Mouse (Mus musculus) neural tube, embryonic 15.5 days (tissue): ENCODE measurements at regions not wholly inside any gene's neighbourhood (a gene's known extent, or its start where the extent isn't known, plus 50 kb on each side); places are given as distances from the start of the nearest gene placed in this dataset.

Source experiments
- ATAC-seq: fragments of 200-750 bp; cut with Nextera tagmentation; 2 replicates; pipeline ENCODE4 v1.8.0; 2017; ENCODE audit warnings: mild to moderate bottlenecking, moderate TSS enrichment, moderate library complexity; ENCODE audit not compliant: low FRiP score
- H3K27ac ChIP-seq: fragments of 300-500 bp; sonication (generic); replicated peaks from 2 replicates; pipeline ENCODE4 v1.5.1; 2015; ENCODE audit warnings: mild to moderate bottlenecking, inconsistent platforms
- H3K27me3 ChIP-seq: fragments of 300-500 bp; sonication (generic); replicated peaks from 2 replicates; pipeline ENCODE4 v1.6.1; 2015; ENCODE audit warnings: inconsistent platforms
- H3K36me3 ChIP-seq: fragments of 300-500 bp; sonication (generic); 2 replicates; pipeline ENCODE4 v1.6.1; 2015; ENCODE audit warnings: inconsistent platforms
- H3K4me1 ChIP-seq: fragments of 300-500 bp; sonication (generic); 2 replicates; pipeline ENCODE4 v1.6.1; 2015; ENCODE audit warnings: inconsistent platforms
- H3K4me2 ChIP-seq: fragments of 300-500 bp; sonication (generic); 2 replicates; pipeline ENCODE4 v1.6.1; 2015; ENCODE audit warnings: inconsistent platforms, mild to moderate bottlenecking, moderate library complexity
- H3K4me3 ChIP-seq: fragments of 300-500 bp; sonication (generic); replicated peaks from 2 replicates; pipeline ENCODE4 v1.5.1; 2015; ENCODE audit warnings: mild to moderate bottlenecking, inconsistent platforms
- H3K9ac ChIP-seq: fragments of 300-500 bp; sonication (generic); replicated peaks from 2 replicates; pipeline ENCODE4 v1.6.1; 2015; ENCODE audit warnings: mild to moderate bottlenecking, inconsistent platforms
- H3K9me3 ChIP-seq: fragments of 300-500 bp; sonication (generic); replicated peaks from 2 replicates; pipeline ENCODE4 v1.6.1; 2016; ENCODE audit warnings: inconsistent platforms
- WGBS: fragments of 180-500 bp; shearing (Covaris S2); methylation state at CpG from one replicate; pipeline ENCODE4 v1.1.7; 2015; ENCODE audit warnings: mixed read lengths; 5-methylcytosine and 5-hydroxymethylcytosine counted together

DNA sequence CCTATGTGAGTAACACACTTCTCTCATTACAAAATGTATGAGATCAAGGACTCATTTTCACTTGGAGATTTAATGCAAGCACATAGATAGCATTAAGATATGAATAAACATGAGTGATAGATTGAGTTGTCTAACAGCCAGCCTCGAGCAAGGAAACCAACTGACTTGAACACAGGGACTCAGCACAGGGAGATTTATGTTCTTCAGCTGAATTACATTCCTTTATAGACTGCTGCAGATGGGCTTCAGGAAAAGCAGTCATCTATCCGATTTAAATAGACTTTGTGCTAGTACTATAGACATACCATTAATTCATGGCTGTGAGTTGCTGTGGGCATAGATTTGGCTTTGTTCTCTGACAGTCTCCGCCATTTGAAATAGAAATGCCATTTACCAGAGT is 661.9 kb downstream of the Cenpc1 start:
- no peaks in the 10 kb centered on the region for H3K9me3 ChIP-seq
- no peaks in the 10 kb centered on the region for H3K36me3 ChIP-seq
- H3K27me3 ChIP-seq, result no peaks in the 10 kb centered on the region
- 0 out of 2 replicates have a peak, but pooled peaks have one; percentile 55 for ATAC-seq
- no peak overlapping the region for H3K27ac ChIP-seq
- no peak overlapping the region for H3K4me3 ChIP-seq
- H3K4me1 ChIP-seq, result no peaks in the 10 kb centered on the region
- H3K9ac ChIP-seq, result no peak overlapping the region
- H3K4me2 ChIP-seq, result no peak overlapping the region
- WGBS, result 22% methylated on average over 3 of the region's 3 CpGs

DNA sequence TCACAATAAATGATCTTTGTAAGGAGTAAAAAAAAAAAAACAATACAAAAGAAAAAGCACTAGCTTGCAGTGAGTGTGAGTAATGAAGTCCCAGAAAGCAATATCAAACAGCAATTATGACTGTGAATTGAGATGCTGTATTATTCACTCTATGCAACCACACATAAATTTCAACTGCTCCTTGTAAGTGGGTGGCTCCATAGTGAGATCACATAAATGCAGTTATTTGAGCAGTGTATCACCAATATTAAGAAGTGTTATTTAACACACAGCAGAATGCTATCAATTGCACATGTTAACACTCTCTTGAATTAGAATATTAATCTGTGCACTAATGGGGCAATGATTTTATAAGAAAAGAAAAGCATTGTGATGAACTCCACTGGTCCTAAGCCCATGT is 705.0 kb downstream of the Cenpc1 start:
- Histone ChIP-seq H3K9ac (no peak overlapping the region), H3K9me3 (no peaks in the 10 kb centered on the region), H3K27ac (no peak overlapping the region), H3K27me3 (no peaks in the 10 kb centered on the region), H3K4me1 (no peaks in the 10 kb centered on the region), H3K4me3 (no peak overlapping the region), H3K4me2 (no peak overlapping the region), H3K36me3 (no peaks in the 10 kb centered on the region)
- ATAC-seq, result no peak

DNA sequence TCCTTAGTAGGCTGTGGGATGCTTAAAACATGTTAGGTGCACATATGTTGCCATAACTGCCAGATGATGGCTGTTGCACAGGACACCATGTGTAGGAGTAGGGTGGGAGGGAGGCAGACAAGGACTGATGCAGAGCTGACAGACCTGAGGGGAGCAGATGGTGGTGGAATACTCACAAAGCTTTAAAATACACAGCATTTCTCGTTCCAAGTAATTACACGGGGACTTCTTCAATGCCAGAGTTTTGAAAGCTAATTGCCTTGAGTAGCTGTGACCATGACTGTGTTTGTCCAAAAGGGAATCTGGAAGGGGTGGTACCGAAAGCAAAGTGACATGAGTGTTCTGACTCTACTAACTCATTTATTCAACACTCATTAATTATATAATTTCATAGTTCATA is 718.6 kb downstream of the Cenpc1 start:
- WGBS, result 27% methylated on average over 3 of the region's 3 CpGs
- ATAC-seq, result no peak

DNA sequence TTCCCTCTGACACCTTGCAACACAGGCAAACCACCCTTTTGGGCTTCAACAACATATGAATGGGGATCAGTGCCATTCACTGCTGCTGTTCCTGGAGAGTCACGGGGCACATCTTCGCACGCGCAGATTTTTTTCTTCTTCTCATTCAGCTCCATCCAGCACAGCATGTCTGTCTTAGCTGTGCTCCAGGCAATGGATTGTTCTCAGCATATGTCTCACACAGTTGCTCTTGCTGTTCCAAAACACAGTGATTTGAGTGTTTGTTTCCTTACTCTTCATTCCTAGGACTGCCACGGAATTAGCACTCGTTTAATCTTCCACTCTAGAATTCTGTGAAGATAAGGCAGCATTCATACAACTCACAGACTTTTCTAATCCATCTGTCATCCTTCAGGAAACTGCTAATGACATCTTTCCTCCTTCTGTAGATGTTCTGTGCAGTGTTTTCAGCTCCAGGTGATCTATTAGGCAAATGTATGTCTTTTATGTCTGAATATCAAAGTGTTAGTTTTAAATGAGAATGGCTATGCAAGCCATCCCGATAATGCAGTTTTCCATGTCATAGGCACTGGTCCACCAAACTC is 719.2 kb downstream of the Cenpc1 start:
- no peak overlapping the region for H3K4me2 ChIP-seq
- no peak for ATAC-seq
- WGBS, result 75% methylated on average over 7 of the region's 7 CpGs
- no peaks in the 10 kb centered on the region for H3K36me3 ChIP-seq
- H3K27me3 ChIP-seq, result no peaks in the 10 kb centered on the region
- peaks cover 4% of the 10 kb centered on the region; the same call in 1 of the 2 replicates for H3K4me1 ChIP-seq
- H3K9ac ChIP-seq, result no peak overlapping the region
- H3K4me3 ChIP-seq, result no peak overlapping the region
- H3K27ac ChIP-seq, result no peak overlapping the region
- H3K9me3 ChIP-seq, result no peaks in the 10 kb centered on the region

More for the DNA sequence above, 718.6 kb downstream of the Cenpc1 start:
- Histone ChIP-seq H3K27me3 (no peaks in the 10 kb centered on the region), H3K4me3 (no peak overlapping the region), H3K36me3 (no peaks in the 10 kb centered on the region), H3K9ac (no peak overlapping the region), H3K4me1 (no peaks in the 10 kb centered on the region), H3K9me3 (no peaks in the 10 kb centered on the region), H3K27ac (no peak overlapping the region), H3K4me2 (no peak overlapping the region)

DNA sequence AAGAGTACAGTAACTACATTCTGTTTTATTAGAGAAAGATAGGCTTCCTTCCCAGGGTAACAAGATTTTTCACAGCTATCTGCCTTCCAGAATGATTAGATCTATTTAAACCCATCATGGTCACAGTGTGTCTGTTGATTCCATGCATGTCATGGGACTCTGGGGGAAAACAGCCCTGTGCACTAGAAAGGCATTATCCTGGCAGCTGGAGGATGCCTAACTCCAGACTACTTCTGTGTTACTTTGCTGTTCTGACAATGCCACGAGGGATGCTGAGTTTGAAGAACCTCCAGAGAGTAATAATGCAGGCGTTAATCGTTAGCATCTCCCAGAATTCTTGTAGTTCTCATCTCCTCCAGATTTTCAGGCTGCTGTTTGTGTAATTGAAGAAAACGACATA is 724.0 kb downstream of the Cenpc1 start:
- H3K27me3 ChIP-seq, result no peaks in the 10 kb centered on the region
- no peak overlapping the region for H3K4me3 ChIP-seq
- no peaks in the 10 kb centered on the region for H3K36me3 ChIP-seq
- 28% methylated on average over 4 of the region's 4 CpGs for WGBS
- H3K4me2 ChIP-seq, result no peak overlapping the region
- H3K9ac ChIP-seq, result no peak overlapping the region
- H3K27ac ChIP-seq, result no peak overlapping the region
- peak; percentile 84 for ATAC-seq
- peaks cover 10% of the 10 kb centered on the region for H3K4me1 ChIP-seq
- no peaks in the 10 kb centered on the region for H3K9me3 ChIP-seq

DNA sequence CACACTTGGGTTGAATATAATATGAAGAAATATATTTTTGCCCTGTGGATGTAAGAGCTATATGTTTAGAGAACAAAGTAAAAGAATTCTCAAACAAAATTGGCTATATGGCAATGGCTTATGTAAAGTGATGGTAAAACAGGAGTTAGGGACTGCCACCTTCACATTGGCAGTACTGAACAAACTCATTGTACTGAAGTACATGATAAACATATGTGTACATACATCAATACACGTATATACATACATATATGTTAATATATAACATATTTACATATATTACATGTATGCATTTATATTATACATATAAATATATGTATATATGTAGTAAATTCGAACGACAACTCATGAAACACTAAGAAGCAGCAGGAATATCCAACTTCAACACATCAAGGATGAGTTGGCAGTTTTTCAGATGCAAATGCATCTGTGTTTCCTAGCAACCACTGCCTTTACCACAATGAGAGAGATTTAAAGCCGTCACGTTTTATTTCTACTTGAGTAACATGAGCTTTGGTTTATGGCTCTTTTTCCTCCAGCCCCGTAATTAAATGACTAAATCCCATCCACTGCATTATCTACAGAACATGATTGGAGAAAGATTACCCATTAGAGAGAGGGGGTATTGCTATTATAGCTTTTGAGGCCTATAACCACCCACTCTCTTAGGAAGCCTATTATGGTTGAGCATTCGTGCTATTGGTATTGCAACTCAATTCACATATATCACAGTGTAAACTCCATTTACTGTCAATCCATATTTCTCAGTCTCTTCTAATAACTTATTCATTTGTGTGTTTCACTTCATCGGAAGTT is 727.5 kb downstream of the Cenpc1 start:
- Histone ChIP-seq H3K4me2 (no peak overlapping the region), H3K4me3 (no peak overlapping the region), H3K36me3 (no peaks in the 10 kb centered on the region), H3K27me3 (no peaks in the 10 kb centered on the region), H3K4me1 (peaks cover 10% of the 10 kb centered on the region), H3K9me3 (no peaks in the 10 kb centered on the region), H3K27ac (no peak overlapping the region), H3K9ac (no peak overlapping the region)
- WGBS, result 25% methylated on average over 8 of the region's 8 CpGs
- peak; percentile 58; the same call in 1 of the 2 replicates for ATAC-seq

DNA sequence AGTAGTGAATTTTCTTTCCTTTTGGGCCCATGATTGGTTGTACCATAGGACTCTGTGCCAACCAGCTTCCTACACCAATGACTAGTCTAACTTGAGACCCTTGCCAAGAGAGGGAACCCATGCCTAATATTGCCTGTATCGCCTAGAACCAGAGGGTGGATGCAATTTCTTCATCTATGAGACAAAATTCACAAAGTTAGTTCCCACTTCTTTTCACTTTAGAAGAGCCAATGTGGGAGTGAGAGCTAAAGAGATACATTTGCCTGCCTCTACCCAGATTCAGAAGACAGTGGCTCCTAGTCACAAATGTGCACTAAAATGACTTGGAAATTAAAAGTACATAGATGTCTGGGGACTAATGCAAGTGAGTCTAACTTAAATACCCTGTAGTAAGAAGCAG is 728.4 kb downstream of the Cenpc1 start:
- H3K36me3 ChIP-seq, result no peaks in the 10 kb centered on the region
- H3K4me3 ChIP-seq, result no peak overlapping the region
- no peak for ATAC-seq
- WGBS, result 86% methylated on average over 1 of the region's 1 CpGs
- H3K27me3 ChIP-seq, result no peaks in the 10 kb centered on the region
- H3K9ac ChIP-seq, result no peak overlapping the region
- H3K27ac ChIP-seq, result no peak overlapping the region
- no peaks in the 10 kb centered on the region for H3K9me3 ChIP-seq
- H3K4me2 ChIP-seq, result no peak overlapping the region
- peaks cover 10% of the 10 kb centered on the region for H3K4me1 ChIP-seq
